Mouse (Mus musculus) stomach, postnatal 0 days (tissue): ENCODE data around the gene Eif3b. TPM values are rescaled to one million over a fixed set of nuclear protein-coding genes. Genes with fewer than 3 reads are reported as not detected.
"Not testable (repeated sequence)": the region's sequence is repeated elsewhere in the genome, so short reads cannot be mapped to it uniquely, and the experiment has no call there.

Source experiments
- ATAC-seq: fragments of 200-750 bp; cut with Nextera tagmentation; 2 replicates; pipeline ENCODE4 v1.8.0; 2017; ENCODE audit not compliant: low FRiP score, low TSS enrichment
- DNase-seq: peaks from one replicate; pipeline ENCODE4 v3.0.0-alpha.2; 2016; ENCODE audit warnings: low spot score
- H3K27ac ChIP-seq: fragments of 300-500 bp; sonication (generic); replicated peaks from 2 replicates; pipeline ENCODE4 v1.5.1; 2014; ENCODE audit warnings: mild to moderate bottlenecking, control low read depth
- H3K27me3 ChIP-seq: fragments of 300-500 bp; sonication (generic); 2 replicates; pipeline ENCODE4 v1.6.1; 2014; ENCODE audit warnings: low read length; ENCODE audit not compliant: control insufficient read depth, insufficient read depth
- H3K36me3 ChIP-seq: fragments of 300-500 bp; sonication (generic); 2 replicates; pipeline ENCODE4 v1.6.1; 2014; ENCODE audit warnings: low read length, mixed read lengths; ENCODE audit not compliant: control insufficient read depth, insufficient read depth
- H3K4me1 ChIP-seq: fragments of 300-500 bp; sonication (generic); replicated peaks from 2 replicates; pipeline ENCODE4 v1.6.1; 2014; ENCODE audit warnings: antibody characterized with exemption; ENCODE audit not compliant: control insufficient read depth, insufficient read depth
- H3K4me2 ChIP-seq: fragments of 300-500 bp; sonication (generic); replicated peaks from 2 replicates; pipeline ENCODE4 v1.6.1; 2014; ENCODE audit warnings: low read depth, mild to moderate bottlenecking, control low read depth, moderate library complexity
- H3K4me3 ChIP-seq: fragments of 300-500 bp; sonication (generic); 2 replicates; pipeline ENCODE4 v1.5.1; 2014; ENCODE audit warnings: low read depth, low read length, control low read depth
- H3K9ac ChIP-seq: fragments of 300-500 bp; sonication (generic); 2 replicates; pipeline ENCODE4 v1.6.1; 2014; ENCODE audit warnings: mild to moderate bottlenecking, low read length, control low read depth, mixed read lengths
- H3K9me3 ChIP-seq: fragments of 300-500 bp; sonication (generic); 2 replicates; pipeline ENCODE4 v1.6.1; 2016; ENCODE audit warnings: low read length; ENCODE audit not compliant: control insufficient read depth
- CTCF ChIP-seq: IDR thresholded peaks from 2 replicates; pipeline ENCODE4 v1.5.1; 2016; ENCODE audit warnings: antibody characterized with exemption, low read depth, mild to moderate bottlenecking, moderate library complexity
- EP300 ChIP-seq: optimal IDR thresholded peaks from 2 replicates; pipeline ENCODE3; 2016; ENCODE audit warnings: antibody characterized with exemption
- WGBS: fragments of 180-500 bp; shearing (Covaris S2); extraction: QIAGEN DNeasy Blood & Tissue Kit; methylation state at CpG from one replicate; pipeline ENCODE4 v1.1.7; 2014; 5-methylcytosine and 5-hydroxymethylcytosine counted together
- polyA plus RNA-seq: library from polyadenylated mRNA; unstranded; fragments of >200 nt; fragmentation: Nextera tagmentation; extraction: Ambion mirVana; gene quantifications from 2 replicates; pipeline ENCODE4 v1.2.1, GENCODE M21; 2015

Gene Eif3b
- polyA plus RNA-seq, 1 experiment from 2014 or later: 61.8 TPM

GRCm38 (mm10) chr5:140445345-140445744 lies 26.2 kb downstream of the Eif3b start, which contains the start of gene Gm4869:
TSS of gene Gm4869 (plus strand) at chr5:140445645.
- DNase-seq (no peak), ATAC-seq (no peak)
- no peaks in the 10 kb centered on the region for H3K9me3 ChIP-seq
- no peak for TF ChIP-seq CTCF
- no peak for TF ChIP-seq EP300
- WGBS: 78% methylated on average over 5 of the region's 5 CpGs
- peaks cover 25% of the 10 kb centered on the region for H3K36me3 ChIP-seq
- H3K9ac ChIP-seq: no peak within 1 kb of the TSS
- H3K4me3 ChIP-seq: no peak within 1 kb of the TSS
- no peaks in the 10 kb centered on the region for H3K4me1 ChIP-seq
- 0 out of 2 replicates have a peak within 1 kb of the TSS, but pooled peaks have one; percentile 4 for H3K27ac ChIP-seq
- H3K27me3 ChIP-seq: no peaks in the 10 kb centered on the region
- H3K4me2 ChIP-seq: no peak within 1 kb of the TSS

- Histone ChIP-seq H3K4me3 (no peak overlapping the region), H3K9ac (no peak overlapping the region), H3K36me3 (peaks cover 20% of the 10 kb centered on the region), H3K27me3 (no peaks in the 10 kb centered on the region), H3K9me3 (no peaks in the 10 kb centered on the region), H3K27ac (no peak overlapping the region), H3K4me1 (no peaks in the 10 kb centered on the region), H3K4me2 (no peak overlapping the region)
- 67% methylated on average over 7 of the region's 7 CpGs for WGBS
- ATAC-seq (no peak), DNase-seq (no peak)
- TF ChIP-seq CTCF (no peak), EP300 (no peak)
Measured at GRCm38 (mm10) chr5:140446054-140446453, 26.9 kb downstream of the Eif3b start.

- Histone ChIP-seq H3K4me3 (no peak overlapping the region), H3K4me2 (no peak overlapping the region), H3K4me1 (no peaks in the 10 kb centered on the region), H3K9me3 (no peaks in the 10 kb centered on the region), H3K9ac (no peak overlapping the region), H3K27ac (no peak overlapping the region), H3K27me3 (no peaks in the 10 kb centered on the region), H3K36me3 (no peaks in the 10 kb centered on the region)
- ATAC-seq (no peak), DNase-seq (no peak)
- TF ChIP-seq EP300 (no peak), CTCF (no peak)
Measured at GRCm38 (mm10) chr5:140454488-140454887, 35.4 kb downstream of the Eif3b start.

- Histone ChIP-seq H3K36me3 (no peaks in the 10 kb centered on the region), H3K4me3 (no peak overlapping the region), H3K27me3 (no peaks in the 10 kb centered on the region), H3K4me2 (no peak overlapping the region), H3K9me3 (no peaks in the 10 kb centered on the region), H3K9ac (no peak overlapping the region), H3K4me1 (no peaks in the 10 kb centered on the region), H3K27ac (no peak overlapping the region)
- WGBS: 52% methylated on average over 2 of the region's 2 CpGs
- TF ChIP-seq EP300 (no peak), CTCF (no peak)
- ATAC-seq: no peak
- no peak for DNase-seq
Measured at GRCm38 (mm10) chr5:140455466-140455865, 36.3 kb downstream of the Eif3b start.

GRCm38 (mm10) chr5:140461476-140461875 lies 42.3 kb downstream of the Eif3b start:
- Histone ChIP-seq H3K9me3 (no peaks in the 10 kb centered on the region), H3K27ac (no peak overlapping the region), H3K27me3 (no peaks in the 10 kb centered on the region), H3K4me2 (no peak overlapping the region), H3K4me1 (no peaks in the 10 kb centered on the region), H3K4me3 (no peak overlapping the region), H3K9ac (no peak overlapping the region), H3K36me3 (no peaks in the 10 kb centered on the region)
- ATAC-seq (no peak), DNase-seq (no peak)
- no peak for TF ChIP-seq EP300
- no peak for TF ChIP-seq CTCF
- WGBS: 83% methylated on average over 3 of the region's 3 CpGs

GRCm38 (mm10) chr5:140463151-140463550 lies 44.0 kb downstream of the Eif3b start:
- DNase-seq, H3K4me2 ChIP-seq, H3K27me3 ChIP-seq, H3K9ac ChIP-seq, ATAC-seq, H3K9me3 ChIP-seq, H3K36me3 ChIP-seq, H3K4me1 ChIP-seq, H3K4me3 ChIP-seq, H3K27ac ChIP-seq: not testable (repeated sequence)
- WGBS: 72% methylated on average over 2 of the region's 2 CpGs
